Mouse (Mus musculus) thymus, adult 2 months (tissue): Measurements from ENCODE around the gene Pdcd4. TPM values are rescaled to one million over a fixed set of nuclear protein-coding genes. Genes with fewer than 3 reads are reported as not detected.

Experiments used
- DNase-seq: peaks from one replicate; pipeline ENCODE4 v3.0.0; 2021
- H3K27ac ChIP-seq: fragments of 200-500 bp; 2 replicates; pipeline ENCODE4 v1.5.1; 2012; ENCODE audit warnings: low read length, control low read depth; ENCODE audit not compliant: control insufficient read depth, insufficient read depth
- H3K27me3 ChIP-seq: fragments of 200-500 bp; 2 replicates; pipeline ENCODE4 v1.6.1; 2012; ENCODE audit warnings: mild to moderate bottlenecking, low read length, moderate library complexity, mixed read lengths; ENCODE audit not compliant: control insufficient read depth, insufficient read depth
- H3K36me3 ChIP-seq: fragments of 200-500 bp; 2 replicates; pipeline ENCODE4 v1.6.1; 2012; ENCODE audit warnings: mild to moderate bottlenecking, low read length, moderate library complexity; ENCODE audit not compliant: control insufficient read depth, insufficient read depth
- H3K4me1 ChIP-seq: fragments of 200-500 bp; replicated peaks from 2 replicates; pipeline ENCODE4 v1.6.1; 2012; ENCODE audit warnings: low read length; ENCODE audit not compliant: control insufficient read depth, insufficient read depth
- H3K4me3 ChIP-seq: fragments of 200-500 bp; 2 replicates; pipeline ENCODE4 v1.5.1; 2012; ENCODE audit warnings: mild to moderate bottlenecking, low read length, control low read depth, moderate library complexity; ENCODE audit not compliant: control insufficient read depth, insufficient read depth
- CTCF ChIP-seq: fragments of 200-500 bp; IDR thresholded peaks from 2 replicates; pipeline ENCODE4 v1.5.1; 2012; ENCODE audit warnings: mild to moderate bottlenecking, control low read depth, low read length, moderate library complexity, borderline replicate concordance; ENCODE audit not compliant: control insufficient read depth, poor library complexity, insufficient read depth; ENCODE audit errors: extremely low read depth
- POLR2A ChIP-seq: fragments of 200-500 bp; IDR thresholded peaks from 2 replicates; pipeline ENCODE4 v1.6.1; 2012; ENCODE audit warnings: mild to moderate bottlenecking, low read length, control low read depth, moderate library complexity; ENCODE audit not compliant: control insufficient read depth, poor library complexity, insufficient read depth; ENCODE audit errors: extremely low read depth
- WGBS: fragments of 180-500 bp; shearing (Covaris S2); methylation state at CpG from one replicate; pipeline ENCODE4 v1.1.7; 2018; 5-methylcytosine and 5-hydroxymethylcytosine counted together
- polyA plus RNA-seq: library from polyadenylated mRNA; depleted of rRNA; stranded (reverse); fragments of >200 nt; gene quantifications from 2 replicates; pipeline ENCODE4 v1.2.3, GENCODE M21; 2012

Pdcd4 gene
- polyA plus RNA-seq, 1 experiment = 18.2 TPM

- no peak overlapping the region for H3K4me3 ChIP-seq
- 92% methylated on average over 15 of the region's 15 CpGs for WGBS
- no peaks in the 10 kb centered on the region for H3K4me1 ChIP-seq
- no peaks in the 10 kb centered on the region for H3K27me3 ChIP-seq
- H3K27ac ChIP-seq = no peak overlapping the region
- no peaks in the 10 kb centered on the region for H3K36me3 ChIP-seq
- TF ChIP-seq CTCF = no peak
- no peak for TF ChIP-seq POLR2A
- DNase-seq = no peak
Measured at GRCm38 (mm10) chr19:53852699-53853451, 39.2 kb upstream of the Pdcd4 start.

- no peak for DNase-seq
- 87% methylated on average over 4 of the region's 4 CpGs for WGBS
- no peak overlapping the region for H3K4me3 ChIP-seq
- H3K4me1 ChIP-seq = no peaks in the 10 kb centered on the region
- no peak overlapping the region for H3K27ac ChIP-seq
- no peaks in the 10 kb centered on the region for H3K36me3 ChIP-seq
- TF ChIP-seq POLR2A = no peak
- TF ChIP-seq CTCF = no peak
- H3K27me3 ChIP-seq = no peaks in the 10 kb centered on the region
Measured at GRCm38 (mm10) chr19:53854978-53855377, 37.1 kb upstream of the Pdcd4 start.

GRCm38 (mm10) chr19:53855781-53856180 is 36.2 kb upstream of the Pdcd4 start:
- Histone ChIP-seq H3K4me1 (no peaks in the 10 kb centered on the region), H3K27ac (no peak overlapping the region), H3K4me3 (no peak overlapping the region), H3K36me3 (no peaks in the 10 kb centered on the region), H3K27me3 (no peaks in the 10 kb centered on the region)
- DNase-seq = no peak
- TF ChIP-seq CTCF (no peak), POLR2A (no peak)
- whole genome bisulfite sequencing = 90% methylated on average over 5 of the region's 5 CpGs

- WGBS = 90% methylated on average over 9 of the region's 9 CpGs
- DNase-seq = no peak
- TF ChIP-seq CTCF (no peak), POLR2A (no peak)
- Histone ChIP-seq H3K27me3 (no peaks in the 10 kb centered on the region), H3K4me1 (no peaks in the 10 kb centered on the region), H3K4me3 (no peak overlapping the region), H3K36me3 (no peaks in the 10 kb centered on the region), H3K27ac (no peak overlapping the region)
Measured at GRCm38 (mm10) chr19:53856794-53857193, 35.2 kb upstream of the Pdcd4 start.

- H3K4me1 ChIP-seq = no peaks in the 10 kb centered on the region
- no peak for DNase-seq
- H3K4me3 ChIP-seq = no peak overlapping the region
- H3K27ac ChIP-seq = no peak overlapping the region
- TF ChIP-seq POLR2A (no peak), CTCF (no peak)
- no peaks in the 10 kb centered on the region for H3K36me3 ChIP-seq
- no peaks in the 10 kb centered on the region for H3K27me3 ChIP-seq
- WGBS = 94% methylated on average over 6 of the region's 6 CpGs
Measured at GRCm38 (mm10) chr19:53857962-53858361, 34.1 kb upstream of the Pdcd4 start.

- no peaks in the 10 kb centered on the region for H3K36me3 ChIP-seq
- TF ChIP-seq POLR2A (no peak), CTCF (no peak)
- H3K27ac ChIP-seq = no peak overlapping the region
- DNase-seq = no peak
- WGBS = 89% methylated on average over 9 of the region's 9 CpGs
- H3K27me3 ChIP-seq = no peaks in the 10 kb centered on the region
- no peaks in the 10 kb centered on the region for H3K4me1 ChIP-seq
- H3K4me3 ChIP-seq = no peak overlapping the region
Measured at GRCm38 (mm10) chr19:53859149-53859548, 32.9 kb upstream of the Pdcd4 start.
